Mouse (Mus musculus): ENCODE measurements around the gene Hunk.
A peak's percentile ranks its signal among the peaks of the same experiment; 100 is the strongest.

Hunk gene

DNA sequence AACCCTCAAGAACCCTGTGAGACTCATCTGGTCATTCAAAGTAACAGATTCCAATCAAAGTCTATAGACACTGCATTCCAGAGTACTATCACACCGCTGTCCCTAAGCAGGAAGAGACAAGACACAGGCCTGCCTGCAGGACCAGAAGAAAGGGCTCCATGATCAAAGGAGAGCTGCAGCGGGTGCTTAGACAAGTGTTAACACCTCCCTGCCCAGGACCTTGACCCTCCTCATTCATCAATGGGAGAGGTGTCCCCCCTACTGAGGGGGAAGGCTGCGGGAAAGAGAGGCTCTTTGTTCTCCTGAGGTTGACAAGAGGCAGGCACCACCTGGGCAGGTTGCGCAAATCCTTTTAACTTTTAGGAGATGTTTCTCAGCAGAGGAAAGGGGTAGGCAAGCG lies 51.5 kb downstream of the Hunk start:
- no peak for DNase-seq (ENCODE audit: low spot score in 2 of 2)

DNA sequence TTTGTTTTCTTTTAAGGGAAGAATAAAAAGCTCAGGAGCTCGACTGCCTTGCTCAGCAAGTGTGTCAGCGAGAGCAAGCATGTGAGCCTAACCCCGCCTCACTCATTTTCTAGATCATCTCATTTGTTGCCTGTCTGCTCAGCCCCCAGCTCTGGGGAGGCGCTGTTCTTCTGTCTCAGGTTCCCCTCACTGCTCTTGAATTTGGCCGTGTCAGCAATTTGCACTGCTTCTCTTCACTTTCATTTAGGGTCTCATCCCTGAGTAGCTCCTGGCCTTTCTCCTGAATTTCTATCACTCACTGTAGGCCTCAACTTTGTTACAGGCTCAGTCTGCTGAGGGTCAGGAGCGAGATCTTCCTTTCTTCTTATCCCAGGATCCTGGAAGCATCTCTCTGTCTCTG lies 53.7 kb downstream of the Hunk start:
- DNase-seq (ENCODE audit: low spot score in 2 of 2) = no peak

DNA sequence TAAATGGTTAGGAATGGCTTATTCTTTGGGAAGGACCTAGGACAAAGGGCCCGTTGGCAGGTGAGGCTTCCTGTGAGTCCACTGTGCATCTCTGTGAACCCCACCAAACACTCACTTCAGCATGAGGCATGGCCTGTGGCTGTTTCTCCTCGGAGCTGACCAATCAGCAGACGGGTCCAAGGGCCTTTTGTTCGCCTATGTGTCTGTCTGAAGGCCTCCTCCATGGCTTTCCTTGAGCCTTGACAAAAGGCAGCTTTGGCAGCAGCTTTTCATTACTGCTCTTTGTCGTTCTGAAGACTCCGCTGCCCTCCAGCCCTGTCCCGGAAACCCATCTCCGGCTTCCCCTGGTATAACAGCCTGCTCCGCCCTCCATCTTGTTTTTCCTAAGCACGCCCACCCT lies 54.8 kb downstream of the Hunk start:
- DNase-seq (ENCODE audit: low spot score in 2 of 2) = no peak

DNA sequence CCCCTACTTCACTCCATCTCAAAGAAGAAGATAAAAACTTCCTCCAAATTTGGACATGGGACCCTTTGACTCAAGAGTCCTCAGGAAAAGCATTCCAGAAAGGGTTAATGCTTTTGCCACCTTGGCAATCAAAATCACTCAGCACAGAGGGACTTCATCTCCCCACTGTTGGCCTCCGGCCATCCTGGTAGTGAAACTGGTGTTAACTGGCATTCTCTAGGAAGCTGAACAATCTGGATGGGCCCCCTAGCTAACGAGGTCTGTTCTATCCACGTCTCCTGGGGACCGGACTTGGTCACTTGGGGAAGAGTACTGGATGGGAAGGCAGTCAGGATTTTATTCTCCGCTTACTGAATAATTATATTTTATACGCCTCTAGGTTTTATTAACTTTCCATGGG lies 57.2 kb downstream of the Hunk start:
- no peak for DNase-seq (ENCODE audit: low spot score in 2 of 2)

DNA sequence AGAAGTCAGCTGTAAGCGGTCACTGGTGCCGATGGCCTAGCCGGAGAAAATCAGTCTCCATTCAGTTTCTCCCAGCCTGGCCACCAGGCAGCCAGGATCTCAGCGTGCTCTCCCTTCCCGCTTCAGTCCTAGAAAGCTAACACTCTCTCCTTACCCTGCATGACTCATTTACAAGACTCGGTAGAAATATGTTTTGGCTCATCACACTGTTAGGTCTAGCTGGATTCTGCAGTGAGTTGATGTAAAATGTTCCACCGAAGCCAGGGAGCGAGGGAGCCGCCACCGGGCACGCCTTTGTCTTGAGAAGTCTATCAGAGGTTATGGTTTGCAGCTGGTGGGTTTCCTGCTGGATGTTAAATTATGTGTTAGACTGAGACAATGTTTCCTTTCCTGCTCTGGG lies 67.4 kb downstream of the Hunk start:
- no peak for DNase-seq (ENCODE audit: low spot score in 2 of 2)

DNA sequence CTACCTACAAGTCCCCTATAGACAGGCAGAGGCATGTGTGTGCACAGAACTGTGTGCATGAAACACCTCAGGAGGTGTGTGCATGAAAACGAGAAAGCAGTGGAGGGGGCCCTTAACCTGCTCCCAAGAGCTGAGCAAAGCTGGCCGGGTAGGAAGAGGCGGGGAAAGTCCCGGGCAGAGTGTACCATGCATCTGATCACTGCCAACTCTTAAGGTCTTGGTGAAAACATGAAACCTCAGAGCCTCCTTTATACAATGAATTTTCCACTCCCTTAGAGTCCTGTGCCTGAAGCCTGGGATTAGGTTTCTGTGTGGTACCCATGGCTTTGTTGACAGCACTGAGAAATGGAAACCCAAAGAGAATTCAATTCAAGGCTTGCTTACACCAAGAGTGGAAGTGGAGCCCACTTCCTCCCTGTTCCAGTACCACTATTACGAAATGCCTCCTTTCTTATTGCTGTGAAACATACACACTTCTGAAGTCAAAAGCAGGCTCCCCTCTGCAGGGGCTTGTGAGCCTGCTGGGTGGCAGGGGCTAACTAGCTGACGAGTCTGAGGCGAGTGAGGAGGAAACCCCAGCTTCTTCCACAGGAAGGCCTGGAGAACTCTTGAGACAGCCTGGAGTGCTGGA lies 70.8 kb downstream of the Hunk start:
- no peak for DNase-seq (ENCODE audit: low spot score in 2 of 2)

DNA sequence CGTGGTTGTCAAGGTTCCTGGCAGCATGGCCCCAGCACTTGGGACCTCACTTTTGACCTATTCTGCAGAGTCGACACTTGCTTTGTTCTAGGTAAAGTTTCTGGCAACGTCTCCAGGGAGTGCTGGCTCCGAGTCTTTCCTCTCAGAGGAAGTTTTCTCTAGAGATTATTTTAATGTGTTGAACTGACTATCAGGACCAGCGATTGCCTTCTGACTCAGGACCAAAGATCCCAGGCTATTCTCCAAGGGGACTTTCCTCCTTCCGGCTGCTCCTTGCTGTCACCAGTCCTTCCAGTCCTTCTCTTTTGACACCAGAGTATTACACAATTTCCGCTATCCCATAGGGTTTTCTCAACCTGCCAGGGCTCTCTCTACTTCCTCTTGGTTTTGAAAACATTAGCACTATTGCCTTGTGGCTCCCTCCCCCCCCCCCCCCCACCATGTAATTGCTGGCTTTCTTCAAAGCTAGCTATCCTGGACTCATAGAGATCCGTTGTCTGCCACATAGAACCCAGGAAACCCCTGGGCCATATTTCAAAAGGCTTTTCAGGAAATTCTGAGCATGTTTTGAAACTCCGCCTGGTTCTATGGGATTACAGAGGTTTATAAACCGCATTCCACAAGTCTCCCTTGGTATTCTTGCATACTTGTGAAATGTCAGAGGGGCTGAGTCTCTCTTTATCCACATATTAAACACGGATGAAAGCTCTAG lies 73.2 kb downstream of the Hunk start:
- DNase-seq (ENCODE audit: low spot score in 2 of 2) = no peak

DNA sequence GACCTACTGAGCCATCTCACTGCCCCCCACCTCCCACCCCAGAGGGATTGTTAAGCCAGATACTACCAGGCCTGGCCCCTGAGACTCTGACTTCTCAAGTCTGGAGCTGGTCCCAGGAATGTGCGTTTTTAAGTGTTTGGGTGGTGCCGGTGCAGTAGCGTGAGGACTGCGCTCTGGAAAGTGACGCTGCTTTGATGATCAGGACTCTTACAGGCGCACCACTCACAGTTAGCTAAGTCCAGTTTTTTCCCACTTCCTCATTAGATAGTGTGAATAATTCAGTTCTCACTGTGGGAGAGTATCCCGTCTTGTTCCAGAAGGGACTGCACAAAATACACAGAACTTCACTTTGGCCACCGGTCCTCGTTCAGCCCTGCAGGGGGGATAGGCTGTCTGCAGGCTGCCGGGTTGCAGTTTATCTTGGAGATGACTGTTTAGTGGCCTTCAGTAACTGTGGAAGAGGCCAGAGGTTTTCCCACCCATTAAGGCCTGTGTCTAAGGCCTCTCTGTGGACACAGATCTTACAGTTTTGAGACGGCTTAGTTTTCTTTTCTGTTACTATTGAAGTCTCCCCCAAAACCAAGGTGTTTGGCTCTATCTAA lies 75.6 kb downstream of the Hunk start:
- DNase-seq (ENCODE audit: low spot score in 2 of 2) = no peak

DNA sequence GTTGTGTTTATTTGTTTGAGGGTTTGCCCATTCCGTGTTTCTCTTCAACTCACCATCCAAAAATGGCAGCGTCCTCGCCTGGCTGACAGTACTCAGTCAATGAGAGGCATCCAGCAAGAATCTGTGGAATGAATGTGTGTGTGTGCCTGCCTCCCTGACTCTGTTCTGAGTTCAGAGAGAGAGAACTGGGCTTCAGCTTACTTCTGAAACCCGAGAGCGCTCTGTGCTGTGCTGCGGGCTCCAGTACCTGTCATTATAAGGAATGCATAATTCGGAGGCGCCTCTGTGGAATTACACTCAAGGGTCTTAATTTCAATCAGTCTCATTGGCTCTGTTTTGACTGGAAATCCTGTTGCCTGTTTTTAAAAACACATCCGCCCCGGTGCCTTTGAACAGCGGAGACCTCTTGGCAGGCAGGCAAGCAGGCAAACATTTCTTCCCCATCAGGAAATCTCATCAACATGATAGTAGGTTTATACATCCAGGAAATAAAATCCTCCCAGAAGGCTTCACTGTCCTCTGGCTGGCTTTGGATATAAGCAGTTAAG lies 77.0 kb downstream of the Hunk start:
- no peak for DNase-seq (ENCODE audit: low spot score in 2 of 2)

DNA sequence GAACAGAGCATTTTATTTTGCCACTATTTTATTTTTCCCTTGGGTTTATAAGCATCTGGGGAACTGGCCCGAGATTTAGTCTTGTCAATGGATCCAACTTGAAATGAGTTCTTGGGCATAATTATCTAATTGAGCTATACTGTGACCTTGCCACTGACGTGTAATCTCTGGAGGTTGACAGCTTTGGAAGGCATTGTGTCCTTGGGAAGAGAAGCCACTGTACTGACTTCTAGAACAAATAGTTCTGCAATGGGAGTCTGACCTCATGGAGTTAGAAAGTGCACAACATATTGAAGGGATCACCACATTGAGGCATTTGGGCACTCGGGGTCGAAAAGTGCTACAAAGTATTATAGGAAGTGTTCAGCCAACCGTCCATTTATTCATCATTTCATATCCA lies 79.3 kb downstream of the Hunk start:
- DNase-seq (ENCODE audit: low spot score in 2 of 2) = no peak

DNA sequence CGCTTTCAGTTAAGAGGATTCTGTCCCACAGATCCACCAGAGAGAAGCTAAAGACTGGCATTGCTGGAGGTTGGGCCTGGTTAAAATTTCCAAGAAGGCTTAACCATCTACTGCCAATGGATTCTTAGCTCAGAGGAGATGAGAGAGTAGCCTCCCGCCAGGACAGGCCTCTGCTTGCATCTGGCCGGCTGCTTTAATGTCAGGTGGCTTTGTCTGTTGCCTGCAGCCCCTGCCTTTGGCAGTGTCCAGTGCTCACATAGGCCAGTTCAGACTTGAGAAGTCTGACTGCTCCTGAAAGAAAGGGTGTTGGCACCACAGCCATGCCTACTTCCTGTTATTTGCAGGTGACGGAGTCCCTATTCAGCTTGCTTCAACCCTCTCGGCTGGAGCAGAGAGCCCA lies 82.5 kb downstream of the Hunk start:
- DNase-seq (ENCODE audit: low spot score in 2 of 2) = no peak

DNA sequence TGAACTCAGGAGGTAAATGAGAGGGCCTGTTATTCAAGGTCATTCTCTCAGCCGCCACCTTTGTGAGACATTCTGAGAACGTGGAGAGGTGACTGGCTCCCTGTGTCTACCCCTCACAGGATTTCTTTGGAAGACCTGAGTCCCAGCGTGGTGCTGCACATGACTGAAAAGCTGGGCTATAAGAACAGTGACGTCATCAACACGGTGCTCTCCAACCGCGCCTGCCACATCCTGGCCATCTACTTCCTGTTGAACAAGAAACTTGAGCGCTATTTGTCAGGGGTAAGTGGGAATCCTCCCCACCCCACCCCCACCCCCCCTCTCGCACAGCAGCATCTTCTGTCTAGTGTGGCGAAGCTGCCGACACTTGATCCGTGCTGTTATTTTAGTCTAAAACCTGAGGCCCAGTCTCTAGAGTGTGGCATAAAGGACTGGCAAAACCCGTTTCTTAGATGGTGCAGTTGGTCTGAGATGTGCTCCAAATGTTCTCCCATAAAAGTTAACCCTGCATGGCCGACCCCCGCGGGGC lies 90.0 kb downstream of the Hunk start:
- peak; percentile 49 to 51 for DNase-seq (ENCODE audit: low spot score in 2 of 2)

DNA sequence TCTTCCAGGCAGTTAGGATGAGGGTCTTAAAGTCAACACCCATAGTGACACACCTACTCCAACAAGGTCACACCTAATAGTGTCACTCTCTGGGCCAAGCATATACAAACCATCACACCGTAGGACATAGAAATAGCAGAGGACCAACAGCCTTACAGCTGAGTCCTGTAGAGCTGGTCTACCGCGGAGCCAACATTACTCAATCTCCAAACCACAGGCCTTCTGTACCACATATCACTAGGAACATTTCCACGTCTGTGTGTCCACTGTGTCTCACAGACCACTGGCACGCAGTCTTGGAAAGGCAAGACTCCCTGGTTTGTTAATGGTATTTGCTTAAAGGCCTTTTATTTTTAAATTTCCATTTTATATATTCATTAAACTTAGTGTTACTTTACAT lies 95.8 kb downstream of the Hunk start:
- DNase-seq (ENCODE audit: low spot score in 2 of 2) = no peak

DNA sequence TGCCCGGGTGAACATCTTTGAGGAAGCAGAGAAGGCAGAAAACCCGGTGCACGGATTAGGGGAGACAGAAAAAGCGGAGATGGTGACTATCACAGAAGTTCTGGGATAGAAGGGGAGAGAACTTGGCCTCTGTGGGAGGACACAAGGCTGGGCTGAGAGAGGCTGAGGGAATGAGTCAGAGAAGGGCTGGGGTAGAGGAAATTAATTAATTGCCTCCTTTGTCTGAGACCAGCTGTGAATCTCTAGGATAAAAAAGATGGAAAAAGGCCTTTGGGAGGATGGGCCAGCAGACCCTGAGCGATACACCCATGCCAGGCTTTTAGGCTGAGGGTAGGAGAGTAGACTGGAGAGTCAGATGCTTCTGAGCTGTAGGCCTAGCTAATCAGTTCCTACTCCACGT lies 97.5 kb downstream of the Hunk start:
- DNase-seq (ENCODE audit: low spot score in 2 of 2) = no peak

DNA sequence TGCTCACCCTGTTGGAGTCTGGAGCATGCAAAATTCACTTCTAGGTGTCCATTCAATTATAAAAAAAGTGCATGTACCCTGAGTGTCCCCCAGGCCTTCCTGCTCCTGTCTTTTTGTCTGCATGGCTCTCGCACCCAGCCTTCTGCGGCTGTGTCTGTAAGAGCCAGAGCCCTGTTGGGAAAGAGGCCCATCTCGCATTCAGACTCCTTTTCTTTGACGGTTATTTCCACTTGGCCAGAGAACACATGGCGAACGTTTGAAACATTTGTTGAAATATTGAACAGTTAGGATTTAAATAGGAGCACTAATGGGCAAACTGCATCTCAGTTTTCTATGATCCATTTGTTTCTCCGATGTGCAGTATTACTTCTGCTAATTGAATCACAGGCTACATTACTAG lies 99.3 kb downstream of the Hunk start:
- no peak for DNase-seq (ENCODE audit: low spot score in 2 of 2)

DNA sequence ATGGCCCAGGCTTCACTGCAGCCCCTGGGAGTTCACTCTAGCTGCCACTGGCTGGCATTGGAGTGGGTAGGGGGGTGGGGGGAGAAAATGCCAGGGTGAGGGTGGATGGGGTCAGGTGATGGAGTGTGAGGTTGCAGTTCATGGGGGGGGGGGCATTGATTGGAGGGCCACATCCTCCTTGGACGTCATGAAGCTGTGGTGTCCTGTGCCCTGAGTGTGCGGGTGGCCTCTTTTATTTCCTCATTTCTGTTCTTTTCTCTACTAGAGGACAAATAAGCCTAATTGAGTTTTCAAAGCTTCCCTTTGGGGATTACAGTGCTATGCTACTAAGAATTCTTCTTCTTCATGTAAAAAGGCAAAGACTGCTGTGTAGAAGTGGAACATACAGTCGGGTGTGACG lies 99.8 kb downstream of the Hunk start:
- no peak for DNase-seq (ENCODE audit: low spot score in 2 of 2)

DNA sequence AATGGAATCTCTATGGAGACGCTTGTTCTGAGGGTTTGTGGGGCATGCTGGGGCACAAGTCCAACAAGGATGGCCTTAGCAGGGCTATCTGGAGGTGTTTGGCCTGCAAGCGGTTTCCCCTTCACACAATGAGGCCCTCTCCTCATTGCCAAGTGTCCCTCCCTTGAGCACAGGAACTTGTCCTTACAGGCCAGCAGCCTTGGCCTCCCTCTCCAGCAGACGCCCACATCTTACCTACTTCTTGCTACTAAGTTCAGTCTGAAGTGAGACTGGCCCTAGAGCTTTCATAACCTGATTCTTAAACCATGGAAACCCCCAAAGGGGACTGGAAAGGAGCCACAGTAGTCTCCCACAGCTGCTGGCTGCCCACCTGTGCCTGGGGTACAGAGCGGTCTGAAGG lies 104.3 kb downstream of the Hunk start:
- no peak for DNase-seq (ENCODE audit: low spot score in 2 of 2)

DNA sequence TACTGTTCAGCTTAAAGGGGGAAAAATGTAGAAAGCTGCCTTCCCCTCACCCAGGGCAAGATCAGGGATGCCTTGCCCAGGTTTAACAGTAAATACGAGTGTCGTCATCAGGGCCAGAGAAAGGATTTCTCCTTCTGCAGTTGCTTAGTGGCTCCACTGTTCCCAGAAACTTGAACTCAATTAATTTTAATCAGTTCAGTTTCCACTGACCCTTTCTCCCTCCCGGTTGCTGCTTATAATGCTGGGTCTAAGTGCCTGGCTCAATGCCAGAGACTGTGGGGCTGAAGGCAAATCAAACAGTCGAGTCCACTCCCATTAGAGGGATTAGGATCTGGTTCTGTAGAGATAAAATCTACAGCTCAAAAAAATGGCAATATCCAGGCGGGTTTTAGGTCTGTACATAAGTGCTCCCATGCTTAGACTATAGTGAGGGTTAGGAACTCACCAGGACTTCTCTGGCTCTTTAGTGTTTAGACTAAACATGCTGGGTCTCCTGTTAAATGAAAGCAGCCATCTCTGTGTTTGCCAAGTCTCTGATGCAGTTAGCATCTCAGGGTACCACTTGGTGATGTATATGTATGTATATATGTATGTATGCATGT lies 106.2 kb downstream of the Hunk start:
- no peak for DNase-seq (ENCODE audit: low spot score in 2 of 2)

DNA sequence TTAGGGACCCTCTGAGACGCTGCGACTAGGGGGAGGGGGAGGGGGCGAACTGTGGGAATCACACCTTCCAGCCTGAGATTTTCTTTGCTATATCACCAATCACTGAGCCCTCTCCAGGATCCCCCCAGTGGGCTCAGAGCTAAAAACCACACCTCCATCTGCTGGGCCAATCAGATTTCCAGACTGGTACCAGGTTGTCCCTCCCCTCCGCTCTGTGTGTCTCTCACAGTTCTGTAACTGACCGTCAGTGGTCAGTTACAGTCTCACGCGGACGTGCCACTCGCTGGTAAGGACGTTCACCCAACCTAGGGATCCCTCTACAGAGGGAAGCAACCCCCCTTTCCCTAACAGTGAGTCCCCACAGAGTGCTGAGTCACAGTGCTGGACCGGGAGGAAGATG lies 111.1 kb downstream of the Hunk start:
- DNase-seq (ENCODE audit: low spot score in 2 of 2) = no peak

DNA sequence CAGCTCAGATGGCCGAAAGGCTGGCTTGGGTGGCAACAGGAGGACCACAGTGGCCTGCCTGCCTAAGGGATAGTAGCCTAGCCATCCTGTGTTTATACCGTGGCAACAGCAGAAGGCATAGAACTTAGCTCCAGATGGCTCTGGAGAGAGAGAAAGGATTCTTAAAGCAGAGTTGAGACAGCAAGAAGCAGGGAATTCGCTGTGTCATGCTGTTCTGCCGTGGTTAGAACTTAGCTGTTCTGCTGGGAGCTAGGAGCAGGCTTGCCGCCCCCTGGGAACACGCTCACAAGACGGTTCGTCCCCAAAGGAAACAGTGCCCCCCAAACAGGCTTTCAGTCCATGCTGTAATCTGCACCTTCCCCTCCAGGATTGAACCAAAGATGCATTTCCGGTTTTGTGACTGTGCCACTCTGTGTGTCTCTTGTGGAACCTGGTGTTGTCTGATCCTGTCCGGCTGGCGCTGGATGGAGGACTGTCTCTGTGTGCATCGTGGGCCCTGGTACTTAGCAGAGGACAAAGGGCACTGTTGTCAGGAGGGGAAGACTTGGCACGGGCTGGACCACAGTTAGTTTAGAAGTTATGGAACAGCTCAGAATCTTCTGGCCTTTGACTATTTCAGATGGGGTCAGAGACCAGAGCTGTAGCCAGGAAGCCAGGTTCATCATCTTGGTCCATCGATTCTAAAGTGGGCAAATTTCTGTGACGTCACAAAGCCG lies 112.1 kb downstream of the Hunk start:
- DNase-seq (ENCODE audit: low spot score in 2 of 2) = no peak

DNA sequence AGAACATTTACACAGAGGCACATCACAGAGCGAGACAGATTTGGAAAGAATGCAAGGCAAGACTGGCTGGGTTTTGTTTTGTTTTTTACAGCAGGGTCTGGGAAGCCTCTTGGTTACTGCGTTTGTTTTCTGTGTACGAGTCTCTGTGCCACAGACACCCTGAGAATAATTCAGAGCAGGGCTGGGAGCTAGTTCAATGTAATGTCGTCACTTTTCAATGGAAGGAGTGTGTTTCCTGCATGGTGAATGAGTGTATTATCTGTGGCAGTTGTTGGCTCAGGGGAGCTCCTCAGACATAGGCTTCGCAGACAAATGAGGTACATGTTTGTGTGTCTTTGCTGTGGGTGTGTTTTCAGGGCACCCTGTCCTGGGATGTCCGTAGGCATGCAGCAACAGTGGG lies 115.0 kb downstream of the Hunk start:
- DNase-seq (ENCODE audit: low spot score in 2 of 2) = no peak

DNA sequence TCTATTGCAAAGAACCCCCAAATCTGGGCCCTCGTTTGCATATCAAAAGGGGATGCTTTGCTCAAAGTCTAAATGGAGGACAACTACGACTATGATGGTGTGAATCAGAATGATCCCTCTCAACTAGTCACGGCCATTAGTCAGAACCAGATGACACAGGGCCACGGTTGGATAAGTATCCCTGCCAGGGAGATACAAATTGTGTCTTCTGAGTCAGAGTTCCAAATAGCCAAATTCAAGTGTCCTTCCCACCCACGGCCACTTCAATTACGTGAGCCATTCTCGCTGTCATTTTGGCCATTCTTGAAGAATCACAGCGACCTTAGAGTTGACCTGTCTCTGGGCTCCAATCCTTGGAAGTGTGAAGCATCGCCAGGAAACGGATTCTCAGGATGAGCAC lies 119.4 kb downstream of the Hunk start:
- DNase-seq (ENCODE audit: low spot score in 2 of 2) = no peak
